In the genomic region with DNA sequence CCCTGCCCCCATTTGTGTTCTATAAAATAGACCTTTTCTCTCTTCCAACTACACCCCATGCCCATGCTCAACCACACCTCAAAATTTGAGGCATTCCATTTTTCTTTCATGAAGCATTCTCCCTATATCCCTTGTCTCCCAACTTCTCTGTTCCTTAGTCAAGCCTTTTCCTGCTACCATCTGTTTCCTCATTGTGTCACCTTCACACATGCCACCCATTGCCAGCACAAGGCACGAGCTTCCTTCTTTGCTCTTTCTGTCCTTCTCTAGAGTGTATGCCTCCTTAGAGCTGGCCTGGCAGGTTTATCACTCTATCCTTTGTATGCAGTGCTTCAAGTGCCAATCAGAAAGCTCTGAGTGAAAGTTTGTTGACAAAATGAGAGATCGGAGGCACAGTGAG, we compare ENCODE assay signal across 17 mouse cellular contexts.
"Had no signal": no experiment of that assay in that cellular context is flagged by ENCODE, and none has a peak within 500 bp of the region (broad histone marks: within the 10 kb centered on the region; RNA-seq: fewer than 3 reads in every experiment).

No protein-coding gene starts in this region.

- DNase-seq: left cerebral cortex, postnatal 4 days; liver; liver, embryonic 13.5 days; liver, postnatal 0 days; lung, adult 18-20 months; lung, adult 2 months; lung, embryonic 14.5 days; lung, postnatal 10 days; lung, postnatal 14 days; lung, postnatal 36 days; lung, postnatal 4 days; midbrain, embryonic 14.5 days had no signal

- ATAC-seq: liver, embryonic 12.5 days; liver, postnatal 0 days; lung, postnatal 0 days; midbrain, embryonic 13.5 days; midbrain, embryonic 15.5 days; midbrain, embryonic 16.5 days had no signal
